Mouse (Mus musculus) right cerebral cortex, postnatal 10 days (tissue): ENCODE measurements around the gene Asb3.

Experiments used
- DNase-seq, 2 experiments: peaks; one replicate each; pipeline ENCODE4 v3.0.0; 2021; ENCODE audit warnings: low spot score in 2 of 2

Gene Asb3

DNA sequence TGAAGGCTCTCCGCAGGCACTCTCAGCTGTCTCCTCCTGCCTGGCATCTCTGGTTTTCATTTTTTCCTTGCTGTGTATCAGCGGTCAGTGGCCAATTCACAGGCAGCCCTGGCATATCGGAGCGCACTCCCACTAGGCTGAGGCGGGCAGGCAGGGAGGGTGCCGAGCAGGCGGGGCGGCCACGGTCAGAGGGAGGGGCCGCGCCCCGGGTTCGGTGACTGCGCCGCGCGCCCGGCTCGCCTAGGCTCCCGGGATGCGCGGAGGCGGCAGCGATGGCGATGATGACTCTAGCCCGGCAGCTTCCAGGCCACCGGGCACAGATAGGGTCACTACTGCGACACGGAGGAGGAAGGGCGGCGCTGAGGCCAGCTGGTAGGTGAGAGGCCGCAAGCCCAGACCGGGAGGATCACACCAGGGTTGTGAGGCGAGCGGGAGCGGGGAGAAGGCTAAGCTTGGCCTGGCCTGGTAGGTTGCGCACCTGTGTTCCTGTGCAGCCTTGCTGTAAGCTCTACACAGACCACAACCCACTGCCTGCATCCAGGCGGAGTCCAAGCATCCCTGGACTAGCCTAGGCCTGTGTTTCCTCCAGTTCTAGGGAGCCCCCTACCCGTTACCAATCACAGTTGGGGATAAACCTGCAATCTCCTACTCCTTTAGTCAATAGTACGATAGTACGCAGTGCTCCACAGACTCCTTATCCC lies at the start of gene Asb3, which contains the start of gene Gpr75:
Gene Asb3 (plus strand): TSS at position 246 of the 701 bp plus-strand sequence.
Gene Gpr75 (plus strand): TSS at position 188 of the 701 bp plus-strand sequence.
- DNase-seq, result peak; percentile 72 to 74

GRCm38 (mm10) chr11:30838793-30839192 lies 46.4 kb upstream of the Asb3 start:
- DNase-seq, result no peak

DNA sequence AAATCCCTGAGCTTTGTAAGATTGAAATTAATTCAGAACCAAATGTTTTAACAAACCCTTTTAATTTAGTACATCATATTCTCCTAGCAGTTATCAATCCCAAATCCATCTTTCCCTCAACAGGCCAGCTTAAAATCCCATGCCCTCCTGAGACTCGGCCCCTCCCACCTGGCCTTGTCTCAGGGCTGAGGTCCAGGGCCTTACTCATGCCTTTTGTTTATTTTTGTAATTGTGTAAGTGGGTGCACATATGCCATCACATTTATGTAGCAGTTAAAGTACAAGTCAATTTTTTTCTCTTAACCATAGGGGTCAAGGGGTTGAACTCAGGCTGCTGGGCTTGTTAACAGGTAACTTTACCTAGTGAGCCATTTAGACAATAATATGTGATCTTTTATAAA lies 40.9 kb upstream of the Asb3 start:
- no peak for DNase-seq

GRCm38 (mm10) chr11:30872425-30872824 lies 12.8 kb upstream of the Asb3 start:
- no peak for DNase-seq

- DNase-seq, result no peak
Observed at GRCm38 (mm10) chr11:30888153-30888552, 2.9 kb downstream of the Asb3 start.

DNA sequence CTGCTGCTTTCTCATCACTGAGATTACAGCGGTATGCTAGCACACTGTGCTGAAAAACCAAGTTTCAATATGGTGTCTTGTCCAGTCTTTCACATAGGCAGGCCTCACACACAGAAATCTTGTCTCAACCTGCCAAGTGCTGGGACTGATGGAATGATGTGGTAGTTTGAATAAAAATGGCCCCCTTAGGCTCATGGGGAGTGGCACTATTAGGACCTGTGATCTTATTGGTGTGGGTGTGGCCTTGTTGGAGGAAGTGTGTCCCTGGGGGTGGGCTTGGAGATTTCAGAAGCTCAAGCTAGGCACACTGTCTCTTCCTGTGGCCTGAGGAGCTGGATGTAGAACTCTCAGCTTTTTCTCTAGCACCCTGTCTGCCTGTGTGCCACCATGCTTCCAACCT lies 11.0 kb downstream of the Asb3 start:
- DNase-seq, result no peak

GRCm38 (mm10) chr11:30899312-30899711 lies 14.1 kb downstream of the Asb3 start:
- DNase-seq, result no peak

DNA sequence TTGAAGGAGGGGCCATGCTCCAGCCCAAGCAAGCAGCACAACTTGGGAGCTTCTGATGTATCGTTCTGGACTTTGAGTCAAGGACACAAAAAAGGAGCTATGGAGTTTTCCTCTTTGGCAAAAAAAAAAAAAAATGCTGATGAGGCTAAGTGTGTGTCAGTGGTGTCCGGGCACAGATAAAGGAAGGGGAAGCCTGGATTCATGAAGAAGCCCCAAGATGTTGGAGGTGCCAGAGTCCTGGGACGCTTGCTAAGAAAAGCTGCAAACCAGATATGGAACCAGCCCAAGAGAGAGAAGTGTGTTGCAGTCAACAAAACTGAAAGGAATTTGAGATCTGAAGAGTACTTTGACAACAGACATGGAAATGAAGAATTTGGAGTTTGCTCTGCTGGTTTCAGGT lies 27.1 kb downstream of the Asb3 start:
- no peak for DNase-seq

DNA sequence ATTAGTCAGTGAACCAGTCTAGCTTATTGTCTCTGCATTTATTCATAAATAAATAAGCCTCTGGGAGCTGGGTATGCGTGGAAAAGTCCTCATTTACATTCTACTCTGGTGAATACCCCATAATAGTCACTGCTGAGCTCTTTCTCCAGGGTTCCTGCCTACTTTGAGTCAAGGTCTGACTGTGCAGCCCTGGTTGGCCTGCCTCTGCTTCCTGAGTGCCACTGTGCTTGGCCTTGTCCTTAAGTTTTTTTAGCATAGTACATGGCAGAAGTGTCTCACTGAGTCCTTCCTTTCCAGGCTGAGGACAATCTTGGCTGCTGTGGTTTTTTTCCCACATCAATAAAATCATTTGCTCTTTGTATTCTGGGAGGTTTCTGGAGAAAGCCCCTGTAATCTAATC lies 35.4 kb downstream of the Asb3 start:
- no peak for DNase-seq

- DNase-seq, result no peak
Observed at GRCm38 (mm10) chr11:30923283-30923682, 38.1 kb downstream of the Asb3 start.

- DNase-seq, result no peak
Observed at GRCm38 (mm10) chr11:30928079-30928478, 42.9 kb downstream of the Asb3 start.

DNA sequence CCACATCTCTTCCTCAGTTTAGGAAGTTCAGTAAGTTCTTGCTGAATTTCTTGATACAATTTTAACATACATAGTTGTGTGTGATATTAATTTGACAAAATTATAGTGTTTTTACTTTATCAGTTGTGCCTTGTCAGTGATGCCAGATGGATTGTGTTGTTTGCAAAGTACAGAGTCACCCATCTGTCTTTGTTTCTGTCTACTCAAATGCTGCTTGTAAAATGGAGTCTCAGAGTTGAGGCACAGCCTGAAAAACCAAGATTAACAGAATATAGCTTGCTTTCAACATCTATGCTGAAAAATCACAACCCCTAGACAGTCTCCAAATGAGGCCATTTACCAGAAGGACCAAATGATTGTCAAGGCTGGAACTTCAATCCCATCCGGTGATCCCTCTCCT lies 43.3 kb downstream of the Asb3 start:
- DNase-seq, result no peak

DNA sequence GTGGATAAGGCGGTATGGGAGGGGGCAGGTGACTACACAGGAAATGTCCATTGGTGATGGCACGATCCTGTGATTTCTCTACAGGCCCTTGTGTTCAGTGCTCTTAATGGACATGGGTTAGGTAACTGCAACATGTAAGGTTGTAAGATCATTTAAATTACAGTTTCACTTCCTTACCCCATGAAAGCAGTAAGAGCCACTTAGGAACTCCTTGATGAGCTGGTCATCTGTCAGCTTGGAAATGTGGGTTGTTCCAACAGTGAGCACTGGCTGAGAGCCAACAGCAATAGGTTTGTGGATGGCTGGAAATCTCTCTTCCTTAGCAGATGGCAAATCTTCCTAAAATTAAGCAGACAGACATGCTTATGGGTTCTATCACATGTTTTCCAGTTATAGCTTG lies 58.3 kb downstream of the Asb3 start:
- DNase-seq, result peak in 1 of 2 experiments; percentile 29

DNA sequence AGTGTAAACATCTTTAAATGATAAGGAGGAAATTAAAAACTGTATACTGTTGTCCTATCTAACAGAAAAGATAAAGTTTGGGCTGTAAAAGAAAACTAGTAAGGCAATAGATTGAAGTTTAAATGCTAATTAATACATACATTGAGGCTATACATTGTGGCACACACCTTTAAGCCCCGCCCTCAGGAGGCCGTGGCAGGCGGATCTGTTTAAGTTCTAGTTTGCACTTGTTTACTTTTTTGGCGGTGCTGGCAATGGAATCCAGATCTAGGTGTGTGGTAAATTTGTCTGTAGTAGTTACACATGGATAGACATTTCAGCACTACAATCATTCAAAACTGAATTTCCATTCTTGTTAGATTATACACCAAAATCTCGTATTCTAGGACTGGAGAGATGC lies 67.6 kb downstream of the Asb3 start:
- no peak for DNase-seq

DNA sequence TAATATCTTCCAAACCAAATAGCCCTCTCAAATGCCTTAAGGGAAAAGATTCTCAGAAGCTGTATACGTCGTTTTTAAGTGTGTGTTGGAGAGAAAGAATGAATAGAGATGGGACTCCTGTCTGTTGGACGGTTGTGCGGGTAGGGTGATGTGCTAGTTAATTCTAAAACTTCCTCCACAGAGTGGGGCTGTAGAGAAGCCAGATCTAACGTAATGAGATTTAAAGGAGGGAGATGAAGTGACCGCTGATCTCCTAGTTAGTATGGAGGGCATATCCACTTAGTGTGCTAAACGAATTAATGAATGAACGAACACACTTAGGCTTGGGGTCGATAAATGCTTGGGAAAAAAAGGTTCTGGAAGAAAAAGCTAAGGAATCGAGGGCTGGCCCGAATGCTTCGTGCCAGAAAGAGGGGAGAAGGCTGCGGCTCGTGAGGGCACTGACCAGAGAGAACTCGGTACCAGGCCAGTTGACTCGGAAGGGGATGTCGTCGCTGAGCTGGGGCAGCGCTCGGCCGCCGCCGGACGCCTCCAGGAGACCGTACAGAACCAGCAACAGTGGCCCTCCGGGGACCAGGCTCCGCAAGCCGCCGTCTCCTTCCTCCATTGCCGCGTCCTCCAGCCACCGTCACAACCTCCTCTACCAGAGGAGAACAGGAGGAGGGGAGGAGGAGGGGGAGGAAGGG lies 68.4 kb downstream of the Asb3 start:
- peak; percentile 41 to 52 for DNase-seq

DNA sequence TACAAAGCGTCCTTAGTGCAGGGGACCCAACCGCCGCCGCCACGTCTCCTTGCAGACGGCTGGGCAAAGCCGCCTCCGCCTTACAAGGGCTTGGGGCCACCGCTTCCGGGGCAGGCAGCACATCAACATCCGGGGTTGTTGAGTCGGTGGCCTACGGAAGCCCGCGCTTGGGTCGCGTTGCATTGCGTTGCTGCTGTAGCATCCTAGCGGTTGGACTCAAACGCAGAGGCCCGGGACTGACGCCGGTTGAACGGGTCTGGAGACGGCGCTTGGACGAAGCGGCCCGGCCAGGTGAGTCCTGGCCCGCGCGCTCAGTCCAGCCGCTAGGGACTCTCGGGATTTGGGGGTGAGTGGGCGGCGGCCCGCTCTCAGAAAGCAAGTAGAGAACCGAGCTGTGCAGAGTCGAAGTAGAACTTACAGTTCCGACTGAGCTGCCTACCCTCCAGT lies 69.1 kb downstream of the Asb3 start, which contains the start of gene Erlec1:
Gene Erlec1 (minus strand): TSS at position 57 of the 447 bp plus-strand sequence.
- DNase-seq, result peak; percentile 94 to 95

DNA sequence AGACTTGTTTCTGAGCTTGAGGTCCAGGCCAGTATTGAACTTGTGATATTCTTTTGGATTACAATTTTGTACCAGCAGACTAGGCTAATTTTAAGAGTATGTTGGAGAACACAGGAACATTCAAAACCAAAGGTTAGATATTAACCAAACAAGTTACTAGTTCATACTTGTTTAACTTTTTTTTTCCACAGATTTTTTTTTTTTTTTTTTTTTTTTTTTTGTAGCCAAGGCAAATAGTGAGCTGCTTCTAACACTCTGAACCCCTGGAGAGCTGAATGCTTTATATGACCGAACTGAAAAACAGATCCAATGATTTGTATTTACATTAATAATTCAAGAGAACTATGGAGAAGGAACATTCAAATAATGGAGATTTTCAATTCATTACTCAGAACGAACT lies 100.0 kb downstream of the Asb3 start:
- no peak for DNase-seq

DNA sequence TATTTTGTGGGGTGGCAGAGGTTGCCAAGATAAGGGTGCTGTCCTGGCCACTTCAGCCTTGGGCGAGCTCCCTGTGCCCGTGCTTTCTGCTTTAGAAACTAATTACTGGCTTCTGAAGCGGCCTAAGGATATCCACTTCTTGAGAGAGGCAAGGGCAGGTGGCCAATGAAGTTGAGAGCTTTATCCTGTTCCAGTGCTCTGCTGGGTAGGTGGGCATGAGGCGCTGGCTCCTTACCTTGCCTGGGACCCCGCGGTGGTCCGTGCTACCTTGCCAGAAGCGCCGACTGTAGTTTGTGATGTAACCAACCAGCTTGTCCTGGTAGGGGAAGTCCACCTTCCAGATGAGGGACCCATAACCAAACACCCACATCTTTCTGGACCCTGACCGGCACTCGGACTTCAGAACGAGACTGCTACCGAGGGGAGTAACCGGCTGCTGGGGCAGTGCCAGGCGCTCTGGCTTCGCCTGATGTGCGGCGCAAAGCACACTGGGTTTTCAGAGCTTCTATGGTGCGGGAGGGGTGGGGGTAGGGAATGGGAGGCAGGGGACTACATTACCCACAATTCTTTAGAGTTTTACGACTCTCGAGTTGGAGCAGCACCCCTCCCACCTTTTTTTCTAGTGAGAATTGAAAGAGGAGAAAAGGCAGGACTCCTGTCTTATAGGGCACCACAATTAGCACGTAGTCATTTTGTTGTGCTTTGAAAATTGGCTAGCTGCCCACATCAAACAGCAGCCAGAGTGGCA lies 100.8 kb downstream of the Asb3 start, which contains the start of gene Chac2:
Gene Chac2 (minus strand): TSS at position 474 of the 748 bp plus-strand sequence.
- peak; percentile 93 to 94 for DNase-seq

DNA sequence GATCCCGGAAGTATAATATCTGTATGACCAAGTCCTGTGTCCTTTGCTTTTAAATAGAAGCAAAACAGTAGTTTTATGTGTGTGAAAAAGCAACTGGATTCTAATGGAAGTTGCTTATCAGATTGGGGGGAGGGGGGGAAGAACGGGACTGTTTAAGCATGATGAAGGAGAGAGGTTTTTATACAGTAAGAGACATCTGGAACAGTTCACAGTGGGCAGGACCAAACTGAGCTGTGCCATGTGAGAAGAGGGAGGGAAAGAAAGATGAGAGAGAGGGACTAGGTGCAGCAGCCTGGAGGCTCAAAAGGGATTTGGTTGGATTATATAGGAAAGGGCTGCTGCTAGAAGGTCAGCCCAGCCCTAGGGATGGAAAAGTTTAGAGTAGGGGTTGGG lies 101.4 kb downstream of the Asb3 start:
- DNase-seq, result no peak

GRCm38 (mm10) chr11:30996670-30997069 lies 111.5 kb downstream of the Asb3 start:
- DNase-seq, result no peak

- DNase-seq, result no peak
Observed at GRCm38 (mm10) chr11:30998199-30998598, 113.0 kb downstream of the Asb3 start.

DNA sequence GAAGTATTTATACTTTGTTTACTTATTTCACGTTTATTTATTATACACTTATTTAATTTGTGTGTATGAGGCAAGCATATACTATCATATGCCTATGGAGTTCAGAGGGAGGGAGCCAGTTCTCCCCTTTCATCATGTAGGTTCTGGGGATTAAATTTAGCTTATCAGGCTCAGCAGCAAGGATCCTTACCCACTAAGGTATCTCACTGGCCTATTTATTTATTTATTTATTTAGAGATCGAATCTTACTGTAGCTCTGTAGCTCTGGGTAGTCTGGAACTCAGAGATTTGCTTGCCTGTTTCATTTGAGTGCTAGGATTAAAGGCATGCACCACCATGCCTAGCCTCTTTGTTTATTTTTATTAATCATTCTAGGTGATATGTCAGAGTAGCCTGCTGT lies 113.5 kb downstream of the Asb3 start:
- DNase-seq, result no peak
